Mouse (Mus musculus) C2C12 (cell line): ENCODE measurements around the gene Tesc.

ENCODE experiments used
- CTCF ChIP-seq: IDR thresholded peaks from one replicate; pipeline ENCODE4 v1.5.1; 2011; ENCODE audit not compliant: control insufficient read depth, insufficient read depth, insufficient read length
- MAX ChIP-seq: IDR thresholded peaks from one replicate; pipeline ENCODE4 v1.6.1; 2011; ENCODE audit warnings: mild to moderate bottlenecking, control low read depth
- MYOD1 ChIP-seq: IDR thresholded peaks from one replicate; pipeline ENCODE4 v1.6.1; 2011; ENCODE audit warnings: low read depth; ENCODE audit not compliant: control insufficient read depth, insufficient read length
- MYOG ChIP-seq: IDR thresholded peaks from one replicate; pipeline ENCODE4 v1.6.1; 2011; ENCODE audit not compliant: control insufficient read depth, insufficient read length; ENCODE audit errors: extremely low read depth

- TF ChIP-seq CTCF (no peak), MYOG (no peak), MAX (no peak), MYOD1 (no peak)
These were observed 34.0 kb upstream of the Tesc start for GRCm38 (mm10) chr5:117993550-117993949.
